Mouse (Mus musculus): ENCODE results near the gene Zfp422. TPM values are rescaled to one million over a fixed set of nuclear protein-coding genes. Genes with fewer than 3 reads are reported as not detected.
"Not testable (repeated sequence)": the region's sequence is repeated elsewhere in the genome, so short reads cannot be mapped to it uniquely, and the experiment has no call there.

The Zfp422 gene
- total RNA-seq, 2 experiments from 2014 or later = 23.7 to 26.9 TPM

GRCm38 (mm10) chr6:116607230-116607629 lies 21.6 kb downstream of the Zfp422 start:
- no peak for DNase-seq (ENCODE audit: low spot score in 2 of 2)

DNA sequence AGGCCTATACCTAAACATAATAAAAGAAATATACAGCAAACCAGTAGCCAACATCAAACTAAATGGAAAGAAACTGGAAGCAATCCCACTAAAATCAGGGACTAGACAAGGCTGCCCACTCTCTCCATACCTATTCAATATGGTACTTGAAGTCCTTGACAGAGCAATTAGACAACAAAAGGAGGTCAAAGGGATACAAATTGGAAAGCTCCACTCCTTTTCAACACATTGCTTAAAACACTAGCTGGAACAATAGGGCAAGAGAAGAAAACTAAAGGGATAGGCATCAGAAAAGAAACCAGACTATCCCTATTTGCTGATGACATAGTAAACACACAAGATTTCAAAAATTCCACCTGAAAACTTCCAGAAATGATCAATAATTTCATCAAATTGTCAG lies 27.8 kb downstream of the Zfp422 start:
- not testable (repeated sequence) for DNase-seq (ENCODE audit: low spot score in 2 of 2)

- no peak for DNase-seq (ENCODE audit: low spot score in 2 of 2)
These were observed 44.7 kb downstream of the Zfp422 start, which contains the start of gene Olfr215 for GRCm38 (mm10) chr6:116584095-116584494. Gene Olfr215, minus strand, starts transcription at chr6:116584195.

Small RNAs within 50 kb of the gene (microRNA-seq; reads per million reads assigned to microRNA genes)
- gene Mir7043 = 0.23 to 0.28 reads per million in 2 experiments

Other genes starting within 250 kb of the Zfp422 start
- gene Alox5, start 167.8 kb downstream of the Zfp422 start, total RNA-seq (2021) = 1 to 10 TPM; 6.9 to 7.8 TPM
- gene Olfr211, start 139.9 kb downstream of the Zfp422 start, total RNA-seq (2021) = not detected
- under 1 TPM in 1 of 2 experiments, not detected in 1; 0.16 TPM for gene Olfr212, start 122.5 kb downstream of the Zfp422 start, total RNA-seq (2021)
- not detected for gene Olfr213, start 90.5 kb downstream of the Zfp422 start, total RNA-seq (2021)
- 1 to 10 TPM; 2.9 to 3.0 TPM for gene Gm5580, start 77.9 kb downstream of the Zfp422 start, total RNA-seq (2021)
- gene Olfr214, start 74.8 kb downstream of the Zfp422 start, total RNA-seq (2021) = not detected
- gene Olfr215, start 44.8 kb downstream of the Zfp422 start, total RNA-seq (2021) = not detected
- 1 to 10 TPM; 2.5 to 4.7 TPM for gene Depp1, start 21.6 kb upstream of the Zfp422 start, total RNA-seq (2021)
- gene Rassf4, start 45.0 kb upstream of the Zfp422 start, total RNA-seq (2021) = 1 to 10 TPM; 3.8 to 4.6 TPM
- 1 to 10 TPM in 1 of 2 experiments, under 1 TPM in 1; 0.31 to 9.2 TPM for gene Tmem72, start 87.9 kb upstream of the Zfp422 start, total RNA-seq (2021)

Measured in layer of hippocampus, postnatal 14 days (tissue).